Mouse (Mus musculus) olfactory bulb, adult 2 months (tissue): ENCODE measurements around the gene Dgka.

ENCODE experiments used
- CTCF ChIP-seq: fragments of 200-500 bp; IDR thresholded peaks from 2 replicates; pipeline ENCODE4 v1.5.1; 2012; ENCODE audit warnings: low read depth, mild to moderate bottlenecking, low read length, moderate library complexity; ENCODE audit not compliant: insufficient read depth
- POLR2A ChIP-seq: fragments of 200-500 bp; IDR thresholded peaks from 2 replicates; pipeline ENCODE4 v1.6.1; 2012; ENCODE audit warnings: mild to moderate bottlenecking, low read depth, low read length, moderate library complexity; ENCODE audit not compliant: insufficient read depth

DNA sequence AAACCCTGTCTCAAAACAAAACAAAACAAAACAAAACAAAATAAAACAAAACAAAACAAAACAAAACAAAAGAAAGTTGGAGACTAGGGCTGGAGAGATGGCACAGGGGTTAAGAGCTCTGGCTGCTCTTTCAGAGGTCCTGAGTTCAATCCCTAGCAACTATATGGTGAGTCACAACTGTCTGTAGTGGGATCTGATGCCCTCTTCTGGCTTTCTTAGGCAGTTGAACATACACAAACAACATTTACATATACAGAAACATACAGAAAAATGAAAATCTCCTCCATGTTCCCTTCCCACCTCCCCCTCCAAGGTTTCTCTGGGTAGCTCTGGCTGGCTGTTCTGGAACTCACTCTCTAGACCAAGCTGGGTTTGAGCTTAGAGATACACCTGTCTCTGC lies 47.4 kb upstream of the Dgka start:
- no peak for TF ChIP-seq CTCF
- no peak for TF ChIP-seq POLR2A
